Mouse (Mus musculus): ENCODE measurements around the gene Gng4.

DNA sequence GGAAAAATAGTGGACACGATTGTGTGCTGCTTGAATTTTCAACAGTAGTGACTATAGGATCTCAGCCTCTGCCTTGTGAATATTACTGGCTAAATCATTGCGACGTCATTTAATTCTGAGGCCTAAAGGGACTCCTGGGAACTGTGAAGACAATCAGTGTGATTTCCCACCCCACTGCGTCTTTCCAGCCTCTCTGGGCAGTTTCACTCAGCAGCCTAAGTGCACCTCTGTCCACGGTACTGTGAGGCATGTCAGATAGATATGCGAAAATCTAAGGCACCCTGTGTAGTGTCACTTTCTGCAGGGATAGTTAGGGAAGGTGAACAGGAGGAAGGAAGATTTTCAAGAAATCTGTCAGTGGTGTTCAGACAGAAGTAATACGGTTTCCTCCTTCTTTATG, 563 bp upstream of the Gng4 start:
- TF ChIP-seq POLR2A (IDR thresholded peaks at IDR 0.05; ENCODE audit: low read depth, low read length) (no peak), CTCF (IDR thresholded peaks at IDR 0.05; ENCODE audit: borderline replicate concordance, insufficient read depth, low read length) (no peak)

Data from embryonic fibroblast, embryonic 13.5 days (primary cell).